Mouse (Mus musculus) liver, embryonic 14.5 days (tissue): ENCODE data around the gene Slc25a29.

Source experiments
- CTCF ChIP-seq: IDR thresholded peaks from 2 replicates; pipeline ENCODE4 v1.5.1; 2016; ENCODE audit warnings: antibody characterized with exemption, low read depth, control low read depth
- EP300 ChIP-seq: IDR thresholded peaks from 2 replicates; pipeline ENCODE4 v1.6.1; 2016; ENCODE audit warnings: antibody characterized with exemption, low read depth

DNA sequence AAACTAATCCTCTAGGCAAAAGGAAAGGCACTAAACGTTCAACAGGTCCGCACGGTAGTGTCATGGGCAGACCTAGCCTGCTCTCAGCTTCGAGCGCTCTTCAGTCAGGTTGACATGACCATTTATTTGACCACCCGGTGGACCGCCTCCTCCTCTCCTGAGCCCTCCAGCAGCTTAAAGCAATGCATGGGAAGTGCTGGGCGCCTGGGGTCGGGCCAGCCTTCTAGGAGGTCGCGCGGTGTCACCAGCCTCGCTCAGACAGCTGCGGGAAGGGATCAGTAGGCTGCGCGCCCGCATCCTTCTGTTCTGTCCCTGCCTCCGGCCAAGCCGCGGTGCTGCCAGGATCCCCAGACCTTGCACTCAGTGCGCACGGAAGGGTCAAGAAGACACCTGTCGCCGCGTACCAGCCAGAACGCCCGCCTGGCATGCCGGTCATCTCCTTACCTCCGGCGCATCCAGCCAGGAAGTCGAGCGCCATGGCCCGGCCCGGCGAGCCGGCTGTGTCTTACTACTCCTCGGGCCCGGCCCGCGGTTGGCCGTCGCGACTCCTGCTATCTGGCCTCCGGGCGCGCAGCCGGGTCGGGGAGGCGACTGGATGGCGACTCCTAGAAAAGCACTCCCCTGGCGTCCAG lies 359 bp downstream of the Slc25a29 start:
- TF ChIP-seq CTCF (no peak; the same call in 1 of the 2 replicates), EP300 (no peak)
